Mouse (Mus musculus) forebrain, embryonic 14.5 days (tissue): Measurements from ENCODE around the gene Esyt1. TPM values are rescaled to one million over a fixed set of nuclear protein-coding genes. Genes with fewer than 3 reads are reported as not detected.

Experiments
- ATAC-seq: fragments of 200-750 bp; cut with Nextera tagmentation; 2 replicates; pipeline ENCODE4 v1.8.0; 2017; ENCODE audit warnings: mild to moderate bottlenecking, moderate library complexity
- DNase-seq: peaks from one replicate; pipeline ENCODE4 v3.0.0-alpha.2; 2015; ENCODE audit warnings: low spot score
- H3K27ac ChIP-seq: fragments of 300-500 bp; sonication (generic); 2 replicates; pipeline ENCODE4 v1.5.1; 2014; ENCODE audit warnings: low read depth, mild to moderate bottlenecking, control low read depth, low read length, moderate library complexity
- H3K27me3 ChIP-seq: fragments of 300-500 bp; sonication (generic); replicated peaks from 2 replicates; pipeline ENCODE4 v1.6.1; 2014; ENCODE audit warnings: low read length, control low read depth, mixed read lengths; ENCODE audit not compliant: control insufficient read depth, insufficient read depth
- H3K36me3 ChIP-seq: fragments of 300-500 bp; sonication (generic); 2 replicates; pipeline ENCODE4 v1.6.1; 2014; ENCODE audit warnings: low read length, control low read depth; ENCODE audit not compliant: control insufficient read depth, insufficient read depth
- H3K4me1 ChIP-seq: fragments of 300-500 bp; sonication (generic); 2 replicates; pipeline ENCODE4 v1.6.1; 2014; ENCODE audit warnings: antibody characterized with exemption, low read length, control low read depth; ENCODE audit not compliant: control insufficient read depth, insufficient read depth
- H3K4me2 ChIP-seq: fragments of 300-500 bp; sonication (generic); 2 replicates; pipeline ENCODE4 v1.6.1; 2014; ENCODE audit warnings: mild to moderate bottlenecking, control low read depth, low read length
- H3K4me3 ChIP-seq: fragments of 300-500 bp; sonication (generic); 2 replicates; pipeline ENCODE4 v1.5.1; 2014; ENCODE audit warnings: low read depth, low read length, control low read depth
- H3K9ac ChIP-seq: fragments of 300-500 bp; sonication (generic); 2 replicates; pipeline ENCODE4 v1.6.1; 2014; ENCODE audit warnings: mild to moderate bottlenecking, low read length, control low read depth, moderate library complexity
- H3K9me3 ChIP-seq: fragments of 300-500 bp; sonication (generic); replicated peaks from 2 replicates; pipeline ENCODE4 v1.6.1; 2016; ENCODE audit warnings: low read length, control low read depth, mixed read lengths; ENCODE audit not compliant: control insufficient read depth
- WGBS: fragments of 180-500 bp; shearing (Covaris S2); extraction: QIAGEN DNeasy Blood & Tissue Kit; methylation state at CpG from one replicate; pipeline ENCODE4 v1.1.7; 2014; 5-methylcytosine and 5-hydroxymethylcytosine counted together
- polyA plus RNA-seq: library from polyadenylated mRNA; unstranded; fragments of >200 nt; fragmentation: Nextera tagmentation; extraction: Ambion mirVana; gene quantifications from 2 replicates; pipeline ENCODE4 v1.2.1, GENCODE M21; 2014

Gene Esyt1
- polyA plus RNA-seq, 1 experiment from 2014 or later = 4.7 TPM

DNA sequence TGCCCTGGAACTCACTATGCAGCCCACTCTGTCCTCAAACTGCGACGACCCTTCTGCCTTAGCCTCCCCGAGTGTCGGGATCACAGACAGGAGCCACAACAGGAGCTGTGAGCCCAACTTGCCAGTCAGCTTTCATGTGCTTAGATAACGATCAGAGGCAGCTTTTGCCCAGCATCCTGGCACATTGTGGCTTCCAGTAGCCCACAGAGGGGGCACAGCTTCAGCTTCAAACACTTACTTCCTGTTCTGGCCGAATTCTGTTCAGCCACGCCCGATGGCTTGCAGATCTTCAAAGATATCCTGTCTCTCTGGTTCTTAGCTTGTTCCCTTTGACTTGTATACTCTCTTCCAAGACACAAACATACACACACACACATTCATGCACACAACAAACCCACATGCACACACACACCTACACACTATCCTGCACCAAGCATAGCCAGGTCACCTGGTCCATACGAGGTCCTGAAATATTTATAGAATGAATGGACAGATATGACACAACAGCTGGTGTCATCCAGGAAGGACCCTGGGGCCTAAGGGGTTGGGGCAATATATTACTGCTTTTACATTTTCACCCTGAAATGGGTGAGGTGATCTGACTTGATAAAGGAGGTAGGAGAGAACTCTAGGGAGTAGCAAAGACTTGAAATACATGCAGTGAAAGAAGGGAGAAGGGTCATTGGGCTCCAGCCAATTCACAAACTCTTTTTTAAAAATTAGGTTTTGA, 20.9 kb downstream of the Esyt1 start:
- ATAC-seq (no peak), DNase-seq (no peak)
- H3K4me1 ChIP-seq = no peaks in the 10 kb centered on the region
- no peak overlapping the region for H3K9ac ChIP-seq
- no peaks in the 10 kb centered on the region for H3K9me3 ChIP-seq
- H3K4me3 ChIP-seq = no peak overlapping the region
- H3K27ac ChIP-seq = no peak overlapping the region
- 83% methylated on average over 9 of the region's 9 CpGs for WGBS
- H3K27me3 ChIP-seq = no peaks in the 10 kb centered on the region
- H3K4me2 ChIP-seq = no peak overlapping the region
- 0 out of 2 replicates have a peak, but pooled peaks cover 3% of the 10 kb centered on the region for H3K36me3 ChIP-seq

DNA sequence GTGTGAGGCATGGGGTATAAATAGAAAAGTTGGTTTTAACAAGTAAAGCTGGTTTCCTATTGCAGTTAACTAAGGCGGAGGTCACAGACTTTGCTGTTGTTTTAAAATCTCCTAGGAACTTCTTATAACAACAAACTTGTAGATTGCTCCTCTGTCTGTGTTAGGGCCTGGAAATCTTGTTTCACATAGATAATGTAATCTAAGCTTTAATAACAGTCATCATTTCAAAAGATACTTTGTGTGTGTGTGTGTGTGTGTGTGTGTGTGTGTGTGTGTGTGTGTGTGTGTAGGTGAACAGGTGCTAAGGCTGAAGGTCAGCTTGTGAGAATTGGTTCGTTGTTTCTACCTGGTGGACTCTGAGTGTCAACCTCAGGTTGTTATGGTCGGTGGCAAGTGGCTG, 21.7 kb downstream of the Esyt1 start:
- DNase-seq (no peak), ATAC-seq (no peak)
- WGBS = 89% methylated on average over 3 of the region's 3 CpGs
- Histone ChIP-seq H3K4me1 (no peaks in the 10 kb centered on the region; the same call in 1 of the 2 replicates), H3K36me3 (0 out of 2 replicates have a peak, but pooled peaks cover 3% of the 10 kb centered on the region), H3K9me3 (no peaks in the 10 kb centered on the region), H3K9ac (no peak overlapping the region), H3K4me2 (no peak overlapping the region), H3K27ac (no peak overlapping the region), H3K4me3 (no peak overlapping the region), H3K27me3 (no peaks in the 10 kb centered on the region)

DNA sequence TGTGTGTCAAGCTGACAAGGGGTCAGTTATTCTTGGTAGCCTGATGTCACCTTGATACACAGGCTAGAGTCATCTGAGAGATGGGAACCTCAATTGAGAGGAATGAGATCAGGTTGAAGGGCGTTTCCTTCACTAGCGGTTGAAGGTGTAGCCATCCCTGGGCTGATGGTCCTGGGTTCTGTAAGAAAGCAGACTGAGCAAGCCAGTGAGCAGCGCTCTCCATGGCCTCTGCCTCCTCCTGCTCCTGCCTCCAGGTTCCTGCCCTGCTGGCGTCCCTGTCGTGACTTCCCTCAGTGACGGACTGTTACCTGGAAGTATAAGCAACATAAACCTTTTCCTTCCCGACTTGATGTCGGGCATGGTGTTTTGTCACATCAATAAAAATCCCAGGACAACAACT, 22.1 kb downstream of the Esyt1 start:
- Histone ChIP-seq H3K4me2 (no peak overlapping the region), H3K27ac (no peak overlapping the region), H3K27me3 (no peaks in the 10 kb centered on the region), H3K36me3 (0 out of 2 replicates have a peak, but pooled peaks cover 3% of the 10 kb centered on the region), H3K9me3 (no peaks in the 10 kb centered on the region), H3K4me1 (no peaks in the 10 kb centered on the region; the same call in 1 of the 2 replicates), H3K9ac (no peak overlapping the region), H3K4me3 (no peak overlapping the region)
- no peak for DNase-seq
- no peak for ATAC-seq
- WGBS = 73% methylated on average over 8 of the region's 8 CpGs

DNA sequence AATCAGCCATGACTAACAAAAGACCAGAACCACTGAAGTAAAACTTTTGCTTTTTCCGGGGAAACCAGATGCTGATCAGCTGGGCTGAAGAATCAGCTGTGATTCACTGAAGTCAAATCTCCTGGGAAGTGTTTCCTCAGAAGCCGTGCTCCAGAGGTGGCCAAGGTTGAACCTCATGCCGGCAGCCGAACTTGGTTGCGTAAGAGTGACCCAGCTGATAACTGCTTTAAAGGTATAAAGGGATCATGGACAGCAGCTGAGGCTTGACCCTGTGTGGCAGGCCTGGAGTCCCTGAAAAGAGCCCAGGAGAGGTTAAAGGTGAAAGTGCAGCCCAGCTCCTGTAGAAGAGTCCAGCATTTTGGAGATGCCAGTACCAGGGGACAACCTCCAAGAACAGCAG, 23.3 kb downstream of the Esyt1 start:
- no peaks in the 10 kb centered on the region for H3K27me3 ChIP-seq
- ATAC-seq = no peak
- H3K4me3 ChIP-seq = no peak overlapping the region
- no peak overlapping the region for H3K27ac ChIP-seq
- no peaks in the 10 kb centered on the region for H3K9me3 ChIP-seq
- WGBS = 77% methylated on average over 5 of the region's 5 CpGs
- no peaks in the 10 kb centered on the region; the same call in 1 of the 2 replicates for H3K4me1 ChIP-seq
- H3K9ac ChIP-seq = no peak overlapping the region
- H3K4me2 ChIP-seq = no peak overlapping the region
- DNase-seq = no peak
- H3K36me3 ChIP-seq = 0 out of 2 replicates have a peak, but pooled peaks cover 3% of the 10 kb centered on the region

DNA sequence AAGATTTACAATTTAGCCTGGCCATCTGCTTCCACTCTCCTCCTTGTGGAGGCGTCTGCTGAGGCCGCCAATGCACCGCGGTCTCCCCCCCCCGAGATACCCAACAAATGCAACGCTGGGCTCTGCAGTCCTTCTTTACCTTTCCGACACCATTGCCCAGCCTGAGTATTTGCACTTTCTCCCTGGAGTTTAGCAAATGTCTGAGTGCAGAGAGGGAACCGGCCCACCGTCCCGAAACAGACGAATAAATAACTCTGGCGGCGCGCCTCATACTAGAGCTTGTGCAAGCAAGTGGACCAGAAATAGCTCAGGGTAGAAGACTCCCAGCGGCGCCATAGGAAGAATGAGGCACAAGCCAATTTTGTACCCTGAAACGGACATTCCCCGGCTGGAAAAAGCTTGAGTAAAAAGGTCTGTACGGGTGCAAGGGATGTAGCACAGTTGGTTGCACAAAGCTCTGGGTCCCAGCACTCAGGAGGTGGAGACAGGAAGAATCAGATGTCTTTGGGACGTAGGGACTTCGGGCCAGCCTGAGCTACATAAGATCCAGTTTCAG, 26.5 kb downstream of the Esyt1 start:
- Histone ChIP-seq H3K36me3 (0 out of 2 replicates have a peak, but pooled peaks cover 3% of the 10 kb centered on the region), H3K9ac (peak overlapping the region; percentile 64), H3K27ac (peak overlapping the region; percentile 58; the same call in 1 of the 2 replicates), H3K4me1 (peaks cover 7% of the 10 kb centered on the region), H3K4me3 (peak overlapping the region; percentile 61), H3K27me3 (no peaks in the 10 kb centered on the region), H3K4me2 (peak overlapping the region; percentile 81), H3K9me3 (no peaks in the 10 kb centered on the region)
- peak; percentile 45 for DNase-seq
- peak; percentile 45 for ATAC-seq
- 2% methylated on average over 21 of the region's 21 CpGs for WGBS

DNA sequence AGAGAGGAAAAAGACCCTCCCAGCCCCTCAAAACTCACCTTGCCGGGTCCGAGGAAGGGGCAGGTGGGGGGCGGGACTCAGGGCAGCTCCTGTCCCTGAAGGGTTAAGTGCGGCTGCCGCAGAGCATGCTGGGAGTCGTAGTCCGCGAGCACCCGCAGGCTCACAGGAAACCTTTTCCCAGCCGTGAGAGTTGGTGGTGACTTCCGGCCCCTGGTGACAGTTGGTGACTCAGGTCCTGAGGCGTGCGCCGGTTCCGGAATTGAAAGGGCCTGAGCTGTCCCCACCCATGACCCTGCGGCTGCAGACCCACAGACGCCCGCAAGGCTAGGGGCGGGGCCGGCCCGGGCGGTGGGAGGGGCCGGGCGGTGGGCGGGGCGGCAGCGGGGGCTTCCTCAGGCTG, 27.1 kb downstream of the Esyt1 start, which contains the start of gene Myl6b:
Gene Myl6b, minus strand, starts transcription at position 96 of the 400 bp plus-strand sequence.
- DNase-seq = peak; percentile 97
- H3K9ac ChIP-seq = peak within 1 kb of the TSS; percentile 64
- peak; percentile 72 for ATAC-seq
- peak within 1 kb of the TSS; percentile 58; the same call in 1 of the 2 replicates for H3K27ac ChIP-seq
- no peaks in the 10 kb centered on the region for H3K27me3 ChIP-seq
- 0 out of 2 replicates have a peak, but pooled peaks cover 3% of the 10 kb centered on the region for H3K36me3 ChIP-seq
- peaks cover 7% of the 10 kb centered on the region for H3K4me1 ChIP-seq
- peak within 1 kb of the TSS; percentile 81 for H3K4me2 ChIP-seq
- H3K9me3 ChIP-seq = no peaks in the 10 kb centered on the region
- WGBS = under 1% methylated on average over 26 of the region's 27 CpGs
- H3K4me3 ChIP-seq = peak within 1 kb of the TSS; percentile 61

DNA sequence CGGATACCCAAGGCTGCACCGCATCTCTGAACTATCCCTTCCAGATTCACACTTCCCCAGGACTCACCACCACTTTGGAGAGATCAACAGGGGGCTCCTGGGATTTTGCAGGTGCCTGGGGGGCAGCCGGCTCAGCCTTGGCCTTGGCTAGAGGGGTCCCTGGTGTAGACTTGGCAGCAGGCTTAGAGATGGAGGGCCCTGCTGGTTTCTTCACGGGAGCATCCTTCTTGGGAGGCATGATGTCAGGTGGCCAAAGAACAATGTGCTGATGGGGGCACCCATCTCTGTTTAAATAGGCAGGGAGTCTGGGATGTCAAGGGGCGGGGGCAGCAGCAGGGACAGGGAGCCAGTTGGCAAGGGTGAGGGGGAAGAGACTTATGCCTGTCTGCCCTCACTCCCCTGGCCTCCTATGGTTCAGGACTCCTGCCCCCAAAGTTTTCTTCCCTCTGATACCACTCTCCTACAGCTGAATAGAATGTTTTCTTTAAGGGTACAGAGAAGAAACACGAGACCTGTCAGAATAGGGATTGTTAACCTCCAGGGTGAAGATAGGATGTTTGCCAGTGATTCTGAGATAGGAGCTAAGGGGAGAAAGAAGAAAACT, 28.4 kb downstream of the Esyt1 start:
- H3K4me2 ChIP-seq = no peak overlapping the region
- H3K36me3 ChIP-seq = no peaks in the 10 kb centered on the region
- ATAC-seq = no peak
- H3K4me1 ChIP-seq = peaks cover 11% of the 10 kb centered on the region
- no peaks in the 10 kb centered on the region for H3K9me3 ChIP-seq
- 40% methylated on average over 6 of the region's 6 CpGs for WGBS
- H3K27me3 ChIP-seq = no peaks in the 10 kb centered on the region
- H3K9ac ChIP-seq = 0 out of 2 replicates have a peak overlapping the region, but pooled peaks have one; percentile 21
- no peak overlapping the region for H3K4me3 ChIP-seq
- DNase-seq = no peak
- no peak overlapping the region for H3K27ac ChIP-seq

DNA sequence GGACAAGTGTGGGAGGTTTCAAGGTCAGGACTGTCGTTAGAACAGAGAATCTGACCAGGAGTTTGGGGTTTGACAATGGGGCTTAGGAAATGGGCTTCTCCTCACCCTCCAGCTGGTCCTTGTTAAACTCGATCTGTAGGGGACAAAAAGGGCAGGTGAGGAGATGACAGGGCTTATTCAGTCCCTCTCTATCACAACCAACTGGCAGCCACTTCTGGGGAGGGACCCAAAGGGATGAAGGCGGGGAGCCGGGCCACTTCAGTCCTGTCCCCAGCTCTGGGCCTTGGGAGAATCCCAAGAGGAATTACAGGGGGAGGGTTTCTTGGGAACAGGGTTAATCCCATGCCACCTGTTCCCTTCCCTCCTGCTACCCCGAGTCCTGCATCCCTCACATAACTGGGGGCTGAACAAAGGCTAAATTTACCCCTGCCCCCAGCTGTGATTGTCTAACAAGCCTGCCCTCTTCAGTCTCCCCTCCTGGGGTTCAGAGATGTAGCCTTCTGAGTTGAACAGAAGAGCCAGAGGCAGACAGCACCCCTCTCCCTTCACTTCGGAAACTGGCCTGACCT, 29.1 kb downstream of the Esyt1 start:
- Histone ChIP-seq H3K4me1 (peaks cover 12% of the 10 kb centered on the region), H3K27me3 (no peaks in the 10 kb centered on the region), H3K9ac (no peak overlapping the region), H3K36me3 (peaks cover 4% of the 10 kb centered on the region), H3K4me3 (no peak overlapping the region), H3K4me2 (no peak overlapping the region), H3K9me3 (no peaks in the 10 kb centered on the region), H3K27ac (no peak overlapping the region)
- WGBS = 35% methylated on average over 6 of the region's 6 CpGs
- no peak for ATAC-seq
- DNase-seq = no peak
